Mouse (Mus musculus) macrophage (primary cell): ENCODE measurements around the gene Mmp20. TPM values are rescaled to one million over a fixed set of nuclear protein-coding genes. Genes with fewer than 3 reads are reported as not detected.

Source experiments
- H3K27ac ChIP-seq: fragments of 350-480 bp; formaldehyde crosslinking; 2 replicates; pipeline ENCODE4 v1.9.0; 2021
- H3K36me3 ChIP-seq: fragments of 350-480 bp; formaldehyde crosslinking; 2 replicates; pipeline ENCODE4 v1.9.0; 2021; ENCODE audit errors: inconsistent target
- H3K4me3 ChIP-seq: fragments of 350-480 bp; formaldehyde crosslinking; 2 replicates; pipeline ENCODE4 v1.9.0; 2021; ENCODE audit errors: inconsistent target
- H3K79me2 ChIP-seq: fragments of 350-480 bp; formaldehyde crosslinking; 2 replicates; pipeline ENCODE4 v1.9.0; 2021; ENCODE audit errors: inconsistent target
- WGBS: methylation state at CpG from one replicate; pipeline ENCODE4 v1.1.7; 2026; ENCODE audit warnings: inconsistent platforms; ENCODE audit not compliant: missing documents; 5-methylcytosine and 5-hydroxymethylcytosine counted together
- polyA plus RNA-seq: library from polyadenylated mRNA; stranded (reverse); fragments of 250-400 nt; gene quantifications from 3 replicates; pipeline ENCODE4 v1.2.4, GENCODE M21; 2018; ENCODE audit warnings: inconsistent platforms

Mmp20 gene
- polyA plus RNA-seq, 1 experiment from 2014 or later: not detected

GRCm38 (mm10) chr9:7661371-7661770 lies 33.3 kb downstream of the Mmp20 start:
- no peaks in the 10 kb centered on the region for H3K36me3 ChIP-seq
- no peak overlapping the region for H3K4me3 ChIP-seq
- no peaks in the 10 kb centered on the region for H3K79me2 ChIP-seq
- H3K27ac ChIP-seq: no peak overlapping the region
- WGBS: 93% methylated on average over 1 of the region's 1 CpGs

- 100% methylated on average over 1 of the region's 1 CpGs for WGBS
- H3K27ac ChIP-seq: no peak overlapping the region
- no peak overlapping the region for H3K4me3 ChIP-seq
- H3K36me3 ChIP-seq: no peaks in the 10 kb centered on the region
- no peaks in the 10 kb centered on the region for H3K79me2 ChIP-seq
Observed at GRCm38 (mm10) chr9:7669674-7670073, 41.6 kb downstream of the Mmp20 start.

- 14% methylated on average over 9 of the region's 9 CpGs for WGBS
- H3K79me2 ChIP-seq: no peaks in the 10 kb centered on the region
Observed at GRCm38 (mm10) chr9:7672985-7673384, 45.0 kb downstream of the Mmp20 start.

GRCm38 (mm10) chr9:7678154-7678837 lies 50.3 kb downstream of the Mmp20 start:
- WGBS: 74% methylated on average over 2 of the region's 2 CpGs
- Histone ChIP-seq H3K79me2 (no peaks in the 10 kb centered on the region), H3K36me3 (no peaks in the 10 kb centered on the region), H3K4me3 (no peak overlapping the region), H3K27ac (no peak overlapping the region)

More at GRCm38 (mm10) chr9:7672985-7673384, 45.0 kb downstream of the Mmp20 start:
- Histone ChIP-seq H3K4me3 (no peak overlapping the region), H3K27ac (no peak overlapping the region), H3K36me3 (no peaks in the 10 kb centered on the region)

- H3K4me3 ChIP-seq: no peak overlapping the region
- no peaks in the 10 kb centered on the region for H3K36me3 ChIP-seq
- WGBS: 91% methylated on average over 9 of the region's 9 CpGs
- H3K27ac ChIP-seq: no peak overlapping the region
- no peaks in the 10 kb centered on the region for H3K79me2 ChIP-seq
Observed at GRCm38 (mm10) chr9:7682081-7682618, 54.1 kb downstream of the Mmp20 start.

- no peaks in the 10 kb centered on the region for H3K79me2 ChIP-seq
- no peak overlapping the region for H3K27ac ChIP-seq
- 7% methylated on average over 2 of the region's 2 CpGs for WGBS
- H3K4me3 ChIP-seq: no peak overlapping the region
- no peaks in the 10 kb centered on the region for H3K36me3 ChIP-seq
Observed at GRCm38 (mm10) chr9:7686024-7686423, 58.0 kb downstream of the Mmp20 start.

GRCm38 (mm10) chr9:7689799-7690198 lies 61.8 kb downstream of the Mmp20 start:
- no peak overlapping the region for H3K4me3 ChIP-seq
- WGBS: 55% methylated on average over 6 of the region's 6 CpGs
- H3K79me2 ChIP-seq: no peaks in the 10 kb centered on the region

GRCm38 (mm10) chr9:7691790-7692189 lies 63.8 kb downstream of the Mmp20 start, which contains the start of gene Mmp7:
Gene Mmp7 (plus strand): TSS chr9:7692090.
- H3K79me2 ChIP-seq: no peaks in the 10 kb centered on the region
- no peaks in the 10 kb centered on the region for H3K36me3 ChIP-seq
- no peak within 1 kb of the TSS for H3K27ac ChIP-seq
- WGBS: 15% methylated on average over 1 of the region's 1 CpGs
- no peak within 1 kb of the TSS for H3K4me3 ChIP-seq

More at GRCm38 (mm10) chr9:7689799-7690198, 61.8 kb downstream of the Mmp20 start:
- no peak overlapping the region for H3K27ac ChIP-seq
- no peaks in the 10 kb centered on the region for H3K36me3 ChIP-seq

- H3K79me2 ChIP-seq: no peaks in the 10 kb centered on the region
- 88% methylated on average over 3 of the region's 3 CpGs for WGBS
- H3K36me3 ChIP-seq: no peaks in the 10 kb centered on the region
- no peak overlapping the region for H3K4me3 ChIP-seq
- no peak overlapping the region for H3K27ac ChIP-seq
Observed at GRCm38 (mm10) chr9:7693961-7694360, 65.9 kb downstream of the Mmp20 start.

GRCm38 (mm10) chr9:7695646-7696045 lies 67.6 kb downstream of the Mmp20 start:
- no peaks in the 10 kb centered on the region for H3K36me3 ChIP-seq
- no peak overlapping the region for H3K27ac ChIP-seq
- H3K79me2 ChIP-seq: no peaks in the 10 kb centered on the region
- no peak overlapping the region for H3K4me3 ChIP-seq
- WGBS: 100% methylated on average over 3 of the region's 3 CpGs

- no peaks in the 10 kb centered on the region for H3K36me3 ChIP-seq
- 88% methylated on average over 6 of the region's 6 CpGs for WGBS
- no peak overlapping the region for H3K27ac ChIP-seq
- no peak overlapping the region for H3K4me3 ChIP-seq
- H3K79me2 ChIP-seq: no peaks in the 10 kb centered on the region
Observed at GRCm38 (mm10) chr9:7708698-7709097, 80.7 kb downstream of the Mmp20 start.

- 87% methylated on average over 4 of the region's 4 CpGs for WGBS
- no peaks in the 10 kb centered on the region for H3K36me3 ChIP-seq
- no peak overlapping the region for H3K27ac ChIP-seq
- H3K4me3 ChIP-seq: no peak overlapping the region
- no peaks in the 10 kb centered on the region for H3K79me2 ChIP-seq
Observed at GRCm38 (mm10) chr9:7711196-7711595, 83.2 kb downstream of the Mmp20 start.

- Histone ChIP-seq H3K4me3 (no peak overlapping the region), H3K79me2 (no peaks in the 10 kb centered on the region), H3K36me3 (no peaks in the 10 kb centered on the region), H3K27ac (no peak overlapping the region)
- 23% methylated on average over 4 of the region's 4 CpGs for WGBS
Observed at GRCm38 (mm10) chr9:7714062-7714907, 86.3 kb downstream of the Mmp20 start.

- H3K4me3 ChIP-seq: no peak overlapping the region
- no peaks in the 10 kb centered on the region for H3K36me3 ChIP-seq
- H3K79me2 ChIP-seq: no peaks in the 10 kb centered on the region
- WGBS: no CpG with 5 or more reads among the region's 2 CpGs
- H3K27ac ChIP-seq: no peak overlapping the region
Observed at GRCm38 (mm10) chr9:7714908-7715175, 86.8 kb downstream of the Mmp20 start.

- Histone ChIP-seq H3K4me3 (no peak overlapping the region), H3K36me3 (no peaks in the 10 kb centered on the region), H3K27ac (no peak overlapping the region), H3K79me2 (no peaks in the 10 kb centered on the region)
- WGBS: 89% methylated on average over 1 of the region's 1 CpGs
Observed at GRCm38 (mm10) chr9:7721543-7721942, 93.5 kb downstream of the Mmp20 start.
